Mouse (Mus musculus): Measurements from ENCODE around the gene Sh3d19. TPM values are rescaled to one million over a fixed set of nuclear protein-coding genes. Genes with fewer than 3 reads are reported as not detected.

Sh3d19 gene
- polyA plus RNA-seq, 1 experiment from 2014 or later, result 29.0 TPM

GRCm38 (mm10) chr3:86049041-86049440 lies 78.1 kb downstream of the Sh3d19 start:
- no peak overlapping the region for H3K4me2 ChIP-seq (ENCODE audit: low read length)
- H3K4me3 ChIP-seq (replicated peaks; ENCODE audit: low read depth, low read length), result no peak overlapping the region
- H3K9me3 ChIP-seq (replicated peaks; ENCODE audit: low read length), result no peaks in the 10 kb centered on the region
- H3K36me3 ChIP-seq (ENCODE audit: insufficient read depth, low read length), result peaks cover 20% of the 10 kb centered on the region
- WGBS, result 93% methylated on average over 2 of the region's 2 CpGs
- H3K27ac ChIP-seq, result no peak overlapping the region
- DNase-seq (ENCODE audit: low spot score) (no peak), ATAC-seq (replicated peaks; ENCODE audit: low FRiP score, low read depth) (no peak)
- H3K4me1 ChIP-seq (replicated peaks; ENCODE audit: insufficient read depth, low read length), result no peaks in the 10 kb centered on the region
- no peaks in the 10 kb centered on the region for H3K27me3 ChIP-seq (ENCODE audit: insufficient read depth, low read length)
- no peak overlapping the region for H3K9ac ChIP-seq (ENCODE audit: low read depth, low read length)
- TF ChIP-seq CTCF (IDR thresholded peaks at IDR 0.05; ENCODE audit: low read depth), result no peak

- H3K4me1 ChIP-seq (replicated peaks; ENCODE audit: insufficient read depth, low read length), result no peaks in the 10 kb centered on the region; the same call in 1 of the 2 replicates
- DNase-seq (ENCODE audit: low spot score) (peak; percentile 32), ATAC-seq (replicated peaks; ENCODE audit: low FRiP score, low read depth) (peak; percentile 69)
- H3K9ac ChIP-seq (ENCODE audit: low read depth, low read length), result no peak overlapping the region
- H3K27ac ChIP-seq, result no peak overlapping the region
- H3K9me3 ChIP-seq (replicated peaks; ENCODE audit: low read length), result no peaks in the 10 kb centered on the region
- no peak for TF ChIP-seq CTCF (IDR thresholded peaks at IDR 0.05; ENCODE audit: low read depth)
- no peaks in the 10 kb centered on the region for H3K27me3 ChIP-seq (ENCODE audit: insufficient read depth, low read length)
- no peak overlapping the region for H3K4me2 ChIP-seq (ENCODE audit: low read length)
- no peaks in the 10 kb centered on the region for H3K36me3 ChIP-seq (ENCODE audit: insufficient read depth, low read length)
- 67% methylated on average over 4 of the region's 4 CpGs for WGBS
- H3K4me3 ChIP-seq (replicated peaks; ENCODE audit: low read depth, low read length), result no peak overlapping the region
Observed at GRCm38 (mm10) chr3:86056678-86057077, 85.8 kb downstream of the Sh3d19 start.

GRCm38 (mm10) chr3:86057436-86058095 lies 86.7 kb downstream of the Sh3d19 start:
- ATAC-seq (replicated peaks; ENCODE audit: low FRiP score, low read depth), result no peak
- H3K36me3 ChIP-seq (ENCODE audit: insufficient read depth, low read length), result no peaks in the 10 kb centered on the region
- no peak for TF ChIP-seq CTCF (IDR thresholded peaks at IDR 0.05; ENCODE audit: low read depth)
- no peaks in the 10 kb centered on the region for H3K27me3 ChIP-seq (ENCODE audit: insufficient read depth, low read length)
- no peak overlapping the region for H3K4me2 ChIP-seq (ENCODE audit: low read length)
- no peak for DNase-seq (ENCODE audit: low spot score)
- H3K4me3 ChIP-seq (replicated peaks; ENCODE audit: low read depth, low read length), result no peak overlapping the region
- 74% methylated on average over 6 of the region's 6 CpGs for WGBS
- H3K4me1 ChIP-seq (replicated peaks; ENCODE audit: insufficient read depth, low read length), result no peaks in the 10 kb centered on the region; the same call in 1 of the 2 replicates
- no peak overlapping the region for H3K27ac ChIP-seq
- no peaks in the 10 kb centered on the region for H3K9me3 ChIP-seq (replicated peaks; ENCODE audit: low read length)
- H3K9ac ChIP-seq (ENCODE audit: low read depth, low read length), result no peak overlapping the region

GRCm38 (mm10) chr3:86069646-86070250 lies 98.8 kb downstream of the Sh3d19 start:
- no peaks in the 10 kb centered on the region for H3K4me1 ChIP-seq (replicated peaks; ENCODE audit: insufficient read depth, low read length)

GRCm38 (mm10) chr3:86070799-86071198 lies 99.9 kb downstream of the Sh3d19 start:
- no peak overlapping the region for H3K4me2 ChIP-seq (ENCODE audit: low read length)
- H3K27ac ChIP-seq, result no peak overlapping the region
- 94% methylated on average over 7 of the region's 7 CpGs for WGBS
- H3K9me3 ChIP-seq (replicated peaks; ENCODE audit: low read length), result no peaks in the 10 kb centered on the region
- H3K4me3 ChIP-seq (replicated peaks; ENCODE audit: low read depth, low read length), result no peak overlapping the region
- no peak for DNase-seq (ENCODE audit: low spot score)
- ATAC-seq (replicated peaks; ENCODE audit: low FRiP score, low read depth), result no peak
- H3K27me3 ChIP-seq (ENCODE audit: insufficient read depth, low read length), result no peaks in the 10 kb centered on the region
- no peaks in the 10 kb centered on the region for H3K36me3 ChIP-seq (ENCODE audit: insufficient read depth, low read length)
- no peaks in the 10 kb centered on the region for H3K4me1 ChIP-seq (replicated peaks; ENCODE audit: insufficient read depth, low read length)
- TF ChIP-seq CTCF (IDR thresholded peaks at IDR 0.05; ENCODE audit: low read depth), result no peak
- no peak overlapping the region for H3K9ac ChIP-seq (ENCODE audit: low read depth, low read length)

More at GRCm38 (mm10) chr3:86069646-86070250, 98.8 kb downstream of the Sh3d19 start:
- Histone ChIP-seq H3K27me3 (ENCODE audit: insufficient read depth, low read length) (no peaks in the 10 kb centered on the region), H3K4me2 (ENCODE audit: low read length) (no peak overlapping the region), H3K9me3 (replicated peaks; ENCODE audit: low read length) (no peaks in the 10 kb centered on the region), H3K27ac (no peak overlapping the region), H3K36me3 (ENCODE audit: insufficient read depth, low read length) (no peaks in the 10 kb centered on the region), H3K9ac (ENCODE audit: low read depth, low read length) (no peak overlapping the region), H3K4me3 (replicated peaks; ENCODE audit: low read depth, low read length) (no peak overlapping the region)
- WGBS, result 90% methylated on average over 11 of the region's 11 CpGs
- peak; percentile 54; the same call in 1 of the 2 replicates for TF ChIP-seq CTCF (IDR thresholded peaks at IDR 0.05; ENCODE audit: low read depth)
- ATAC-seq (replicated peaks; ENCODE audit: low FRiP score, low read depth), result no peak
- no peak for DNase-seq (ENCODE audit: low spot score)

- TF ChIP-seq CTCF (IDR thresholded peaks at IDR 0.05; ENCODE audit: low read depth), result no peak
- DNase-seq (ENCODE audit: low spot score) (no peak), ATAC-seq (replicated peaks; ENCODE audit: low FRiP score, low read depth) (no peak)
- H3K27ac ChIP-seq, result no peak overlapping the region
- H3K4me2 ChIP-seq (ENCODE audit: low read length), result no peak overlapping the region
- H3K9ac ChIP-seq (ENCODE audit: low read depth, low read length), result no peak overlapping the region
- WGBS, result 79% methylated on average over 3 of the region's 3 CpGs
- H3K4me3 ChIP-seq (replicated peaks; ENCODE audit: low read depth, low read length), result no peak overlapping the region
- no peaks in the 10 kb centered on the region for H3K4me1 ChIP-seq (replicated peaks; ENCODE audit: insufficient read depth, low read length)
- no peaks in the 10 kb centered on the region for H3K36me3 ChIP-seq (ENCODE audit: insufficient read depth, low read length)
- H3K9me3 ChIP-seq (replicated peaks; ENCODE audit: low read length), result no peaks in the 10 kb centered on the region
- H3K27me3 ChIP-seq (ENCODE audit: insufficient read depth, low read length), result no peaks in the 10 kb centered on the region
Observed at GRCm38 (mm10) chr3:86072066-86072465, 101.2 kb downstream of the Sh3d19 start.

Measured in kidney, postnatal 0 days (tissue).